Mouse (Mus musculus) midbrain, embryonic 14.5 days (tissue): Measurements from ENCODE around the gene Rnf216. TPM values are rescaled to one million over a fixed set of nuclear protein-coding genes. Genes with fewer than 3 reads are reported as not detected.

ENCODE experiments used
- ATAC-seq: fragments of 200-750 bp; cut with Nextera tagmentation; 2 replicates; pipeline ENCODE4 v1.8.0; 2017; ENCODE audit warnings: moderate number of reproducible peaks, moderate library complexity; ENCODE audit not compliant: low FRiP score, low TSS enrichment
- DNase-seq: peaks from one replicate; pipeline ENCODE4 v3.0.0-alpha.2; 2015
- H3K27ac ChIP-seq: fragments of 300-500 bp; sonication (generic); replicated peaks from 2 replicates; pipeline ENCODE4 v1.5.1; 2014; ENCODE audit warnings: mild to moderate bottlenecking, low read depth, low read length, moderate library complexity
- H3K27me3 ChIP-seq: fragments of 300-500 bp; sonication (generic); 2 replicates; pipeline ENCODE4 v1.6.1; 2014; ENCODE audit warnings: low read length, control low read depth, mixed read lengths; ENCODE audit not compliant: control insufficient read depth, insufficient read depth
- H3K36me3 ChIP-seq: fragments of 300-500 bp; sonication (generic); 2 replicates; pipeline ENCODE4 v1.6.1; 2014; ENCODE audit warnings: low read length, control low read depth; ENCODE audit not compliant: control insufficient read depth, insufficient read depth
- H3K4me1 ChIP-seq: fragments of 300-500 bp; sonication (generic); 2 replicates; pipeline ENCODE4 v1.6.1; 2014; ENCODE audit warnings: mild to moderate bottlenecking, antibody characterized with exemption, low read length, control low read depth; ENCODE audit not compliant: control insufficient read depth, insufficient read depth
- H3K4me2 ChIP-seq: fragments of 300-500 bp; sonication (generic); 2 replicates; pipeline ENCODE4 v1.6.1; 2014; ENCODE audit warnings: mild to moderate bottlenecking, low read length, moderate library complexity
- H3K4me3 ChIP-seq: fragments of 300-500 bp; sonication (generic); replicated peaks from 2 replicates; pipeline ENCODE4 v1.5.1; 2014; ENCODE audit warnings: low read depth, low read length
- H3K9ac ChIP-seq: fragments of 300-500 bp; sonication (generic); replicated peaks from 2 replicates; pipeline ENCODE4 v1.6.1; 2014; ENCODE audit warnings: mild to moderate bottlenecking, low read length, moderate library complexity
- H3K9me3 ChIP-seq: fragments of 300-500 bp; sonication (generic); 2 replicates; pipeline ENCODE4 v1.6.1; 2016; ENCODE audit warnings: low read length, control low read depth, mixed read lengths; ENCODE audit not compliant: control insufficient read depth
- WGBS: fragments of 180-500 bp; shearing (Covaris S2); extraction: QIAGEN DNeasy Blood & Tissue Kit; methylation state at CpG from one replicate; pipeline ENCODE4 v1.1.7; 2014; 5-methylcytosine and 5-hydroxymethylcytosine counted together
- polyA plus RNA-seq: library from polyadenylated mRNA; unstranded; fragments of >200 nt; fragmentation: Nextera tagmentation; extraction: Ambion mirVana; gene quantifications from 2 replicates; pipeline ENCODE4 v1.2.1, GENCODE M21; 2014

Rnf216 gene
- polyA plus RNA-seq, 1 experiment from 2014 or later = 32.1 TPM

DNA sequence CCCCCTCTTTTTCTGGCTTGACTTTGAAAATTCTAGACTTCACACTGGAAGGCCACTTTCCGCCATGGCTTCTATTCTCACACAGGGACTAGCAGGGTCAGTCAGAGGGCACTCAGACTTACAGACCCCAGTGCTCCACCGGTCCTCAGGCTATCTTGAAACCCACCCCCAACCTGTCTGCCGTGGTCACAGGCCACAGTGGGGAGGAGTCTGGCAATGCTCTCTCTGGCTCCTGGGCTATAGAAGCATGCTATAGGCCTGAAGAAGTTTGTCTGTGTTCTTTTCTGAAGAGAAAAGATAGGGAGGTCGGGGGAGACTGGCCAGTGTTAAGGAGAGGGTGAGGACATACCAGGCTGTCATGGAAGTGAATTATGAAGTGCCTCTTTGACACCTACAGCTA lies 112.7 kb downstream of the Rnf216 start:
- 0 out of 2 replicates have a peak overlapping the region, but pooled peaks have one; percentile 64 for H3K27ac ChIP-seq

DNA sequence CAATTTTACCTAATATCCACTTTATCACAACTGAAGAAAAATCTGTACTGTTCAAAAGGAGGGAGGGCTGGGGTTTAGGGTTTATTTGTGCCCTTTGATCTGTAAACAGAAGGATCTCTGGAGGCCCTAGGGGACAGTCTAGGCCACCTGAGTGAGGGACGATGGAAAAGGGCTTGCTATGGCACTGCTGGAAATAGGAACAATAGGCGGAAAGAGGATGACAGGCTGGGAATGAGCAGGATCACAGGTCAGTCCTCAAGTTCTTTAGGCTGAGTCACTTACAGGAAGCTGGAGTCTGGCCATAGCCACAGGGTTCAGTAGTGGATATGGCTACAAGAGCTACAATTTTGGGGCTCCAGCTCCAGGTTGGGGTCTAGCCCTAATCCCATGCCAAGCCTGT lies 114.6 kb downstream of the Rnf216 start:
- Histone ChIP-seq H3K4me1 (peaks cover 5% of the 10 kb centered on the region; the same call in 1 of the 2 replicates), H3K9ac (no peak overlapping the region), H3K4me3 (no peak overlapping the region), H3K27me3 (no peaks in the 10 kb centered on the region), H3K27ac (peak overlapping the region; percentile 41; the same call in 1 of the 2 replicates), H3K4me2 (no peak overlapping the region), H3K9me3 (no peaks in the 10 kb centered on the region), H3K36me3 (peaks cover 11% of the 10 kb centered on the region)
- WGBS = 53% methylated on average over 2 of the region's 2 CpGs
- ATAC-seq = no peak
- DNase-seq = no peak

More for the DNA sequence above, 112.7 kb downstream of the Rnf216 start:
- H3K9me3 ChIP-seq = no peaks in the 10 kb centered on the region
- ATAC-seq (no peak), DNase-seq (no peak)
- H3K27me3 ChIP-seq = no peaks in the 10 kb centered on the region
- H3K9ac ChIP-seq = no peak overlapping the region
- H3K4me3 ChIP-seq = no peak overlapping the region
- 71% methylated on average over 4 of the region's 4 CpGs for WGBS
- peaks cover 6% of the 10 kb centered on the region for H3K36me3 ChIP-seq
- H3K4me2 ChIP-seq = no peak overlapping the region
- peaks cover 5% of the 10 kb centered on the region; the same call in 1 of the 2 replicates for H3K4me1 ChIP-seq

DNA sequence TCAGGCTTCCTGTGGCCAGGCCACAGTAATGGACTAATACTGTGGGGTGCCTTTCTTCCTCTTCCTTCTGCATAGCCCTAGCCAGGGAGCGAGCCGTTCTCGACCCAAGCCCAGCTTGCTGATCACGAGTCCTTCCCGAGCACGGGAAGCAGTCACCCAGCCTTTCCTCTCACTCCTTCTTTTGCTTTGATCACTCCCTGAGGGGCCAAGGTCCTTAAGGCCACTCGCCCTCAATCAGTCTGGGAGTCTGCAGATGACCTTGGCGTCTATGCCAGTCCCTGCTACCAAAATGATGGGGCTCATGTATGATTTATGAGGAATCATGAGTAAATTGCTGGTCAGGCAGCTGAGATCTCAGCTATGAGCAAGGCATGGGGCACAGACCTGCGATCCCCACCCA lies 115.3 kb downstream of the Rnf216 start:
- Histone ChIP-seq H3K27me3 (no peaks in the 10 kb centered on the region), H3K4me1 (peaks cover 5% of the 10 kb centered on the region; the same call in 1 of the 2 replicates), H3K27ac (no peak overlapping the region), H3K4me3 (no peak overlapping the region), H3K9ac (0 out of 2 replicates have a peak overlapping the region, but pooled peaks have one; percentile 4), H3K36me3 (peaks cover 18% of the 10 kb centered on the region), H3K4me2 (no peak overlapping the region), H3K9me3 (no peaks in the 10 kb centered on the region)
- DNase-seq (no peak), ATAC-seq (no peak)
- WGBS = 74% methylated on average over 9 of the region's 9 CpGs

- 96% methylated on average over 2 of the region's 2 CpGs for WGBS
- no peak overlapping the region for H3K27ac ChIP-seq
- no peaks in the 10 kb centered on the region for H3K9me3 ChIP-seq
- no peak overlapping the region for H3K4me2 ChIP-seq
- ATAC-seq (no peak), DNase-seq (no peak)
- no peak overlapping the region for H3K4me3 ChIP-seq
- H3K9ac ChIP-seq = no peak overlapping the region
- H3K36me3 ChIP-seq = peaks cover 44% of the 10 kb centered on the region
- no peaks in the 10 kb centered on the region for H3K27me3 ChIP-seq
- no peaks in the 10 kb centered on the region for H3K4me1 ChIP-seq
These were observed 118.0 kb downstream of the Rnf216 start for GRCm38 (mm10) chr5:142994746-142995145.

DNA sequence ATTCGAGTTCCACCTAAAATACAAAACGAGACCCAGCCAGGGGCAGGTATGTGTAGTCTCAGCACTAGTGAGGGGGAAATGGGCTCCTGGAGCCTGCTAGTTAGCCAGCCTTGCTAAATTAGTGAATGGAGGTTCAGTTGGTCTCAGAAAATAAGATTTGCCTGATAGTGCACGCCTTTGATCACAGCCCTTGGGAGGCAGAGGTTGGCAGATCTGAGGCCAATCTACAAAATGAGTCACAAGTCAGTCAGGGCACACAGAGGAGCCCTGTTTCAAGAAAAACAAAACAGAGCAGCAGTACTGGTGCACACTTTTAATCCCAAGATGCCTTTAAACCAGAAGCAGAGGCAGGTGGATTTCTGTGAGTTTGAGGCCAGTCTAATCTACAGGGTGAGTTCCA lies 123.6 kb downstream of the Rnf216 start:
- Histone ChIP-seq H3K4me3 (no peak overlapping the region), H3K27me3 (no peaks in the 10 kb centered on the region), H3K4me1 (no peaks in the 10 kb centered on the region), H3K4me2 (no peak overlapping the region), H3K9ac (no peak overlapping the region), H3K27ac (no peak overlapping the region), H3K36me3 (peaks cover 37% of the 10 kb centered on the region), H3K9me3 (no peaks in the 10 kb centered on the region)
- 92% methylated on average over 3 of the region's 3 CpGs for WGBS
- DNase-seq (no peak), ATAC-seq (no peak)

GRCm38 (mm10) chr5:142988520-142988919 lies 124.3 kb downstream of the Rnf216 start:
- ATAC-seq (no peak), DNase-seq (peak; percentile 59)
- 0 out of 2 replicates have a peak overlapping the region, but pooled peaks have one; percentile 13 for H3K27ac ChIP-seq
- H3K4me2 ChIP-seq = no peak overlapping the region
- H3K9me3 ChIP-seq = no peaks in the 10 kb centered on the region
- H3K4me1 ChIP-seq = no peaks in the 10 kb centered on the region
- H3K9ac ChIP-seq = no peak overlapping the region
- H3K4me3 ChIP-seq = no peak overlapping the region
- H3K36me3 ChIP-seq = peaks cover 37% of the 10 kb centered on the region
- no peaks in the 10 kb centered on the region for H3K27me3 ChIP-seq
- 78% methylated on average over 5 of the region's 5 CpGs for WGBS

DNA sequence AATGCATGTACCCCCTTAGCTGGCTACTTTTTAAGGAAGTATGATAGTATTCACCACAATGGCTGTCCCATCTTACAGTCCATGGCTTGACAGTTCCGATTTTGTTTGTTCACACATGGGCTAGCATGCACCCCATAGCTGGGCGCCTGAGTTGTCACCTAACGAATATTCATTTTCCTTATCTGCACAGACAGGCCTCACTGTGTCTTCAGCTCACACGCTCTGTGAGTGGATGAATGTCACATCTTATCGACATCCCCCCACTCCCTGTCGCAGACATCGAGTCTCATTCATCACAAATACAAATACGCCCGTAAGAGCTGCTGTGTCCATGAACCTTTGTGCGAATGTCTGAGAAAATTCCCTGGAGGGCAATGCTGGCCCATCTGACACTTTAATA lies 128.5 kb downstream of the Rnf216 start:
- 70% methylated on average over 10 of the region's 10 CpGs for WGBS

GRCm38 (mm10) chr5:142983174-142983573 lies 129.6 kb downstream of the Rnf216 start:
- no peak overlapping the region for H3K9ac ChIP-seq
- DNase-seq (no peak), ATAC-seq (no peak)
- H3K9me3 ChIP-seq = no peaks in the 10 kb centered on the region
- no peaks in the 10 kb centered on the region for H3K4me1 ChIP-seq
- no peak overlapping the region for H3K4me3 ChIP-seq
- 76% methylated on average over 8 of the region's 8 CpGs for WGBS
- no peaks in the 10 kb centered on the region for H3K36me3 ChIP-seq
- no peak overlapping the region for H3K4me2 ChIP-seq
- no peaks in the 10 kb centered on the region for H3K27me3 ChIP-seq
- no peak overlapping the region for H3K27ac ChIP-seq

More for the DNA sequence above, 128.5 kb downstream of the Rnf216 start:
- H3K9me3 ChIP-seq = no peaks in the 10 kb centered on the region
- H3K4me3 ChIP-seq = no peak overlapping the region
- no peaks in the 10 kb centered on the region for H3K36me3 ChIP-seq
- no peaks in the 10 kb centered on the region for H3K4me1 ChIP-seq
- H3K9ac ChIP-seq = no peak overlapping the region
- ATAC-seq (no peak), DNase-seq (no peak)
- no peaks in the 10 kb centered on the region for H3K27me3 ChIP-seq
- no peak overlapping the region for H3K27ac ChIP-seq
- no peak overlapping the region for H3K4me2 ChIP-seq

DNA sequence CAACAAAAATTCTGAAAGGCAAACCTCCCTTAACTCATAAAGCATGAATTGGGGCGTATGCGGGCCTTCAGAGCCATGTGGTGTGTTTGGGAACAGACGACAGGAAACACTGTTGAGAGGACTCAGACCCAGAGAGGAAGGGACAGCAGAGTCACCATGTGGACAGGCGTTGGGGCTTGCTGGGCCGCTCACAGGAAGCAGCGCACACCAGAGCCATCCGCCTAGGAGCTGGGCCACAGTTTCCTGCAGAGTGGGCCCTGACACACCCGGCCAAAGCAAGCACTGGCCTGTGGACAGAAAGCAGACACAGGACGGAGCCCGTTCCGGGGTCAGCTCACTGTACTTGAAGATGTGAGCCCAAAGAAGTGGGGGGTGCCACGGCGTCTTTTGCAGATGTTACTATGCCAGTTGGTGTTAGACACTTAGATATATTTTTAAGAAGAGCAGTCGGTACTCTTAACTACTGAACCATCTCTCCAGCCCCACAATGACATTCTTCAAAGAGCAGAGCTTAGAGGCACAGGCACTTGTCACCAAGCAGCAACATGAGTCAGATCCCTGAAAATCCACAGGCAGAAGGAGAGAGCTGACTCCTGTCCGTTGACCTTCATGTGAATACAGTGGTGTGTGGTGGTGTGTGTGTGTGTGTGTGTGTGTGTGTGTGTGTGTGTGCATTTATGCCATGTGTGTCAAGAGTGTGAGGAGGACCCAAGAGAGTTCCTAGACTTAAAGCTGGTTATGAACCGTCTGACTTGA lies 130.6 kb downstream of the Rnf216 start:
- no peak overlapping the region; the same call in 1 of the 2 replicates for H3K27ac ChIP-seq
- WGBS = 87% methylated on average over 16 of the region's 16 CpGs
- no peak overlapping the region for H3K4me2 ChIP-seq
- no peaks in the 10 kb centered on the region for H3K27me3 ChIP-seq
- ATAC-seq = no peak
- H3K4me3 ChIP-seq = no peak overlapping the region
- DNase-seq = no peak
- H3K9me3 ChIP-seq = no peaks in the 10 kb centered on the region
- H3K36me3 ChIP-seq = no peaks in the 10 kb centered on the region
- H3K4me1 ChIP-seq = no peaks in the 10 kb centered on the region
- no peak overlapping the region for H3K9ac ChIP-seq
